Mouse (Mus musculus) myocyte (in vitro differentiated cells): ENCODE data around the gene Mgrn1. TPM values are rescaled to one million over a fixed set of nuclear protein-coding genes. Genes with fewer than 3 reads are reported as not detected.

ENCODE experiments used
- H3K27me3 ChIP-seq: one replicate; pipeline ENCODE4 v1.6.1; 2011; ENCODE audit not compliant: control insufficient read depth, insufficient read depth, insufficient read length
- H3K36me3 ChIP-seq: one replicate; pipeline ENCODE4 v1.6.1; 2011; ENCODE audit not compliant: control insufficient read depth, insufficient read depth
- H3K4me2 ChIP-seq: one replicate; pipeline ENCODE4 v1.6.1; 2011; ENCODE audit warnings: low read depth, control low read depth
- H3K4me3 ChIP-seq: one replicate; pipeline ENCODE4 v1.5.1; 2011; ENCODE audit warnings: mild to moderate bottlenecking, control low read depth, moderate library complexity
- H3K79me2 ChIP-seq: one replicate; pipeline ENCODE4 v1.6.1; 2011; ENCODE audit not compliant: control insufficient read depth, insufficient read depth
- H3ac ChIP-seq: one replicate; pipeline ENCODE4 v1.6.1; 2011; ENCODE audit not compliant: control insufficient read depth, insufficient read length
- CEBPB ChIP-seq: IDR thresholded peaks from 2 replicates; pipeline ENCODE4 v1.6.1; 2011; ENCODE audit warnings: mild to moderate bottlenecking, moderate library complexity; ENCODE audit not compliant: poor library complexity, insufficient read depth, severe bottlenecking
- E2F4 ChIP-seq: IDR thresholded peaks from one replicate; pipeline ENCODE4 v1.6.1; 2011; ENCODE audit warnings: mild to moderate bottlenecking, control low read depth, moderate library complexity; ENCODE audit not compliant: insufficient read depth
- MAX ChIP-seq: IDR thresholded peaks from one replicate; pipeline ENCODE4 v1.6.1; 2011; ENCODE audit warnings: low read depth, mild to moderate bottlenecking, control low read depth
- MYOD1 ChIP-seq, 3 experiments: IDR thresholded peaks; one replicate each; pipeline ENCODE4 v1.6.1; 2011; ENCODE audit warnings: control low read depth in 2 of 3, low read depth in 2 of 3, mild to moderate bottlenecking in 2 of 3, moderate library complexity in 1 of 3; ENCODE audit not compliant: insufficient read length in 2 of 3, control insufficient read depth in 1 of 3
- MYOG ChIP-seq, 3 experiments: IDR thresholded peaks; one replicate each; pipeline ENCODE4 v1.6.1; 2011; ENCODE audit warnings: control low read depth in 2 of 3, low read depth in 2 of 3, mild to moderate bottlenecking in 2 of 3; ENCODE audit not compliant: insufficient read length in 2 of 3, control insufficient read depth in 1 of 3, insufficient read depth in 1 of 3
- POLR2A ChIP-seq: IDR thresholded peaks from one replicate; pipeline ENCODE4 v1.6.1; 2011; ENCODE audit warnings: low read depth, mild to moderate bottlenecking, control low read depth, moderate library complexity; ENCODE audit not compliant: insufficient read length
- POLR2AphosphoS2 ChIP-seq: IDR thresholded peaks from one replicate; pipeline ENCODE4 v1.6.1; 2011; ENCODE audit warnings: low read depth, control low read depth; ENCODE audit not compliant: insufficient read length
- REST ChIP-seq: IDR thresholded peaks from one replicate; pipeline ENCODE4 v1.6.1; 2011; ENCODE audit warnings: mild to moderate bottlenecking, control low read depth, moderate library complexity; ENCODE audit not compliant: insufficient read depth, insufficient read length
- SRF ChIP-seq: IDR thresholded peaks from one replicate; pipeline ENCODE4 v1.6.1; 2011; ENCODE audit warnings: low read depth; ENCODE audit not compliant: control insufficient read depth, insufficient read length
- TCF12 ChIP-seq: IDR thresholded peaks from one replicate; pipeline ENCODE4 v1.6.1; 2011; ENCODE audit warnings: mild to moderate bottlenecking, control low read depth; ENCODE audit not compliant: poor library complexity, insufficient read depth, severe bottlenecking
- TCF3 ChIP-seq: IDR thresholded peaks from one replicate; pipeline ENCODE4 v1.6.1; 2011; ENCODE audit warnings: low read depth, control low read depth; ENCODE audit not compliant: insufficient read length
- USF1 ChIP-seq: IDR thresholded peaks from one replicate; pipeline ENCODE4 v1.6.1; 2011; ENCODE audit warnings: low read depth, mild to moderate bottlenecking, control low read depth, moderate library complexity
- polyA plus RNA-seq: library from polyadenylated mRNA; unstranded; fragments of >200 nt; fragmentation: generic; extraction: Trizol; gene quantifications from one replicate; pipeline ENCODE4 v1.2.1, GENCODE M21; 2012; ENCODE audit warnings: missing spikeins

Mgrn1 gene
- polyA plus RNA-seq, 1 experiment = 59.3 TPM

DNA sequence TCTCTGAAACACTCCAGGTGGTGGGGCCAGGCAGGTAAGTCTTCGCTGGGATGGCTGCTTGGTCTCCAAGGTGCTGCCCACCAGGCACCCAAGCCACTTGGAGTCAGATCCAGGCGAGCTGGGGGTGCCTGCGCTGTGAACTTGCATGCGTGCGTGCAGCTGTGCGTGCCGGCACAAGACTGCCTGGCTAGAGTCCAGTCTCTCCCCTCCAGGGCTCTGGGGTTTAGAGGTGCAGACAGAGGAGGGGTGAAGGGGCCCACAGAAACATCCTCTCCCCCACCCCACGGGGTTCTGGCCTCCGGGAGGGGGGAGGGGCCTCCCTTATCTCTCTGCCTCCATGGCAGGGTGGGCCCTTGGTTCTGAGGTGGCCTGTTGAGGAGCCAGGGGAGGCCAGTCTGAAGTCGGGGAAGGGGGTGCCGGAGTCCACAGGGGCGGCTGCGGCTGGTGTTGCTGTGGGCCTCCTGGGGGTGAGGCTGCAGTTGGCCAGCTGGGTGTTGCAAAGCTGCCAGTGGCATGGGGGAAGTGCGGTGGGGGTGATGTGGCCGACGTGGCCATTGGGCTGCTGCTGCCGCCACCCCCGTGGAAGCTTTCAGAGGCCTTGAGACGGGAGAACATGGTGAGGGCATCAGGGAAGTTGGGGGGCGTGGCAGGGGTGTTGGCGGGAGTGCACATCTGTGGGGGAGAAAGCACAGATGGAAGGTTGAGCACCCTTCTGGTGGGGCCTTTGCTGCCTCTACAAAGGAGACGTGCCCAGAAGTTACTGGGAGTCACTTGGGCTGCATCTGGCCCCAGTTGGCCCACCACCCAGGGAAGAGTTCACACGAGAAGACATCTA is 10.6 kb upstream of the Mgrn1 start:
- H3K27me3 ChIP-seq = no peaks in the 10 kb centered on the region
- H3ac ChIP-seq = no peak overlapping the region
- no peak overlapping the region for H3K4me3 ChIP-seq
- TF ChIP-seq TCF3 (no peak), MYOG (IDR thresholded peaks at IDR 0.05; ENCODE audit: control insufficient read depth in 1 of 3, insufficient read depth in 1 of 3, insufficient read length in 2 of 3, low read depth in 2 of 3) (no peak), E2F4 (no peak), MYOD1 (IDR thresholded peaks at IDR 0.05; ENCODE audit: control insufficient read depth in 1 of 3, insufficient read length in 2 of 3, low read depth in 2 of 3) (no peak), POLR2A (no peak), POLR2AphosphoS2 (no peak), MAX (no peak), CEBPB (no peak), SRF (no peak), USF1 (no peak), REST (no peak), TCF12 (no peak)
- no peak overlapping the region for H3K4me2 ChIP-seq
- peaks cover 9% of the 10 kb centered on the region for H3K36me3 ChIP-seq
- peaks cover 31% of the 10 kb centered on the region for H3K79me2 ChIP-seq

DNA sequence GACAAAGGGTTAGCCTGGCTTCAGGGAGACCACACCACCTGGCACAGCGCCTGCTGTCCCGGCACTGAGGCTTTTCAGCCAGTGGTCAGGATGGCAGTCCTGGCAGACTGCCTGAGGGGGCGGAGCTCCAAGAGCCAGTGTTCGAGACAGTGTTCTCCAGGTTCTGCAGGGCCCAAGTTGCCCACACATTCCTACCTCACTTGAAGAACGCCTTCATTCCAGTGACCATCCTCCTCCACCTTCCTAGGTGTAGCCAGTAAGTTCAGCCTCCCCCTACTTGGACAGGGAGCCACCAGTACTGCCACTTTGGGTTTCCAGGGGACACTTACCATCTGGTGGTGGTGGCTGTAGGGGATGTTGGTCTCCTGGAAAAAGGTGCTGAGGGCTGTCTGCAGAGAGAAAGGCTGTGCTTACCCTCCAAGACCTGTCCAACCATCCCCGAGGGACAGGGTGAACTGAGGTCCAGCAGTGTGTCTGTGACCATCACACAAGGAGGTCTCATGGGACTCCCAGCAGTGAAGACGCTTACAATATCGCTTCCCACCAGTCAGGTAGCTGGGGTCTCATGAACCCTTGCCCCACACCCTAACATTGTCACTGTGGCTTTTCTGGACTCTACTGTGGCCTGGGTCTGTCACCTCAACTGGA is 9.9 kb upstream of the Mgrn1 start:
- Histone ChIP-seq H3K27me3 (no peaks in the 10 kb centered on the region), H3ac (no peak overlapping the region), H3K4me2 (no peak overlapping the region), H3K79me2 (peaks cover 31% of the 10 kb centered on the region), H3K4me3 (no peak overlapping the region), H3K36me3 (peaks cover 9% of the 10 kb centered on the region)
- TF ChIP-seq TCF3 = no peak
- TF ChIP-seq POLR2A = peak; percentile 8
- TF ChIP-seq TCF12 = no peak
- no peak for TF ChIP-seq E2F4
- no peak for TF ChIP-seq POLR2AphosphoS2

- Histone ChIP-seq H3K4me2 (peak overlapping the region; percentile 91), H3ac (no peak overlapping the region), H3K4me3 (no peak overlapping the region), H3K27me3 (no peaks in the 10 kb centered on the region), H3K79me2 (peaks cover 31% of the 10 kb centered on the region), H3K36me3 (peaks cover 9% of the 10 kb centered on the region)
- TF ChIP-seq SRF = no peak
- TF ChIP-seq MAX = no peak
These were observed 8.9 kb upstream of the Mgrn1 start for GRCm38 (mm10) chr16:4877195-4877594.

- Histone ChIP-seq H3K4me3 (peak overlapping the region; percentile 77), H3ac (no peak overlapping the region), H3K36me3 (peaks cover 8% of the 10 kb centered on the region), H3K79me2 (peaks cover 31% of the 10 kb centered on the region), H3K4me2 (peak overlapping the region; percentile 91), H3K27me3 (no peaks in the 10 kb centered on the region)
- TF ChIP-seq E2F4 (no peak), MAX (no peak)
These were observed 8.3 kb upstream of the Mgrn1 start for GRCm38 (mm10) chr16:4877701-4878100.

DNA sequence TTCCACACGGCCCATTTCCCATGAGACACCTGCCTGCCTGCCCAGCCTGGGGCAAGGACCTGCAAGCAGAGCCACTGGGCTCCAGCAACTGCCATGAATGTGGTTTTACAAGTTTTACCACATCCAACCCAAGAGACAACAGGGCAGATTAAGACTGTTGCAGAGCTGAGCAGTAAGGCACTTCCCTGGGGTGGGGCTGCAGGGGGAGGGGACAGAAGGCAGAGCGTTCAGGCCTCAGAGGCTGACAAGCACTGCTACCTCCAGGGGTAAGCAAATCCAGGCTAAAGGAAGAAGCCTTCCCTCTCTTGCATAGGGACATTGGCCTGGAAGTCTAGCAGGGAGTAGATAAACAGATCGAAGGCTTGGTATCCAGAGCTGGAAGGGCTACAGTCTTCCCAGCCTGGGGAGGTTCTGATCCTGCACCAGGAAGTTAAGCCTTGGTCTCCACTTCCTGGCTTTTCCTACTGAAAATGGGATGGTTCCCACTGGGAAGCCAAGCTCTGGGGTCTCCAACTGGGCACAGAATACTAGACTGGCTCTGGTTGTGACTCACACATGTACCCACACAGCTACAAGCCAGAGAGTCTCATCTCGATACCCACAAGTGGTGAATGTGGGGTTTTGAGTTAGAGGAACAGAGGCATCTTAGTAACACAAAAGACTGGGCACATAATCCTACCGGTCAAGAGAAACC is 7.7 kb upstream of the Mgrn1 start:
- H3K4me3 ChIP-seq = peak overlapping the region; percentile 77
- peak overlapping the region; percentile 91 for H3K4me2 ChIP-seq
- H3ac ChIP-seq = peak overlapping the region; percentile 93
- peaks cover 1% of the 10 kb centered on the region for H3K36me3 ChIP-seq
- TF ChIP-seq E2F4 (no peak), POLR2A (no peak), MYOG (IDR thresholded peaks at IDR 0.05; ENCODE audit: control insufficient read depth in 1 of 3, insufficient read depth in 1 of 3, insufficient read length in 2 of 3, low read depth in 2 of 3) (peak in 2 of 3 experiments; percentile 46 to 63), MYOD1 (IDR thresholded peaks at IDR 0.05; ENCODE audit: control insufficient read depth in 1 of 3, insufficient read length in 2 of 3, low read depth in 2 of 3) (peak in 1 of 3 experiments; percentile 22)
- H3K79me2 ChIP-seq = peaks cover 31% of the 10 kb centered on the region
- no peaks in the 10 kb centered on the region for H3K27me3 ChIP-seq
